Mouse (Mus musculus) forebrain, embryonic 10.5 days (tissue): ENCODE measurements around the gene Setd3. TPM values are rescaled to one million over a fixed set of nuclear protein-coding genes. Genes with fewer than 3 reads are reported as not detected.
"Not testable (repeated sequence)": the region's sequence is repeated elsewhere in the genome, so short reads cannot be mapped to it uniquely, and the experiment has no call there.

Source experiments
- DNase-seq: peaks from one replicate; pipeline ENCODE4 v3.0.0-alpha.2; 2017; ENCODE audit warnings: low spot score; ENCODE audit errors: extremely low spot score
- H3K27ac ChIP-seq: fragments of 300-500 bp; sonication (generic); 2 replicates; pipeline ENCODE4 v1.5.1; 2016; ENCODE audit warnings: mild to moderate bottlenecking
- H3K27me3 ChIP-seq: fragments of 300-500 bp; sonication (generic); 2 replicates; pipeline ENCODE4 v1.6.1; 2016; ENCODE audit warnings: mild to moderate bottlenecking; ENCODE audit not compliant: poor library complexity, severe bottlenecking
- H3K36me3 ChIP-seq: fragments of 300-500 bp; sonication (generic); replicated peaks from 2 replicates; pipeline ENCODE4 v1.6.1; 2016; ENCODE audit warnings: mild to moderate bottlenecking, moderate library complexity
- H3K4me1 ChIP-seq: fragments of 300-500 bp; sonication (generic); 2 replicates; pipeline ENCODE4 v1.6.1; 2016
- H3K4me3 ChIP-seq: fragments of 300-500 bp; sonication (generic); 2 replicates; pipeline ENCODE4 v1.5.1; 2016; ENCODE audit warnings: mild to moderate bottlenecking, moderate library complexity
- H3K9me3 ChIP-seq: fragments of 300-500 bp; sonication (generic); 2 replicates; pipeline ENCODE4 v1.6.1; 2016; ENCODE audit warnings: mild to moderate bottlenecking, moderate library complexity
- WGBS: fragments of 180-500 bp; shearing (Covaris S2); methylation state at CpG from one replicate; pipeline ENCODE4 v1.1.7; 2016; 5-methylcytosine and 5-hydroxymethylcytosine counted together
- polyA plus RNA-seq: library from polyadenylated mRNA; unstranded; fragments of >200 nt; fragmentation: Nextera tagmentation; extraction: Ambion mirVana; gene quantifications from 2 replicates; pipeline ENCODE4 v1.2.1, GENCODE M21; 2016

Setd3 gene
- polyA plus RNA-seq, 1 experiment from 2014 or later: 76.3 TPM

DNA sequence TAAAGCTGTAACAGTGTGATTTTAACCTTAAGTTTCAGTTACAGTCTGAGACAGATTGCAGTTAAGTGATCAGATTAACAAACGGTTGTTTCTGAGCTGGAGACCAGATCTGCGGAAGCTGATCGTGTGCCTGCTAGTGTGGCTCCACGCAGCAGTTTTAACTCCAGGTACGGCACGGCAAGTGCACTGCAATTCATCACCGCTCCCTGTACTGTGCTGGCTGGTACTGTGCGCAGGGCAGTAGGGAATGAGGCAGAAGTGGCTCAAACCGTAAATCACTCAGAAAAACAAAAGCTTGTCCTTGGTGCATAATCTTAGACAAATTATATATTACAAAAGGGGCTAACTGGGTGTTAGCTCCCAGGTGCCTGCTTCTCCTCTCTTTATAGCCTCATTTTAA is 59.2 kb downstream of the Setd3 start:
- no peak for DNase-seq
- Histone ChIP-seq H3K27ac (no peak overlapping the region), H3K9me3 (no peaks in the 10 kb centered on the region), H3K4me3 (no peak overlapping the region), H3K36me3 (peaks cover 29% of the 10 kb centered on the region), H3K4me1 (peaks cover 15% of the 10 kb centered on the region), H3K27me3 (no peaks in the 10 kb centered on the region)
- 93% methylated on average over 9 of the region's 9 CpGs for WGBS

DNA sequence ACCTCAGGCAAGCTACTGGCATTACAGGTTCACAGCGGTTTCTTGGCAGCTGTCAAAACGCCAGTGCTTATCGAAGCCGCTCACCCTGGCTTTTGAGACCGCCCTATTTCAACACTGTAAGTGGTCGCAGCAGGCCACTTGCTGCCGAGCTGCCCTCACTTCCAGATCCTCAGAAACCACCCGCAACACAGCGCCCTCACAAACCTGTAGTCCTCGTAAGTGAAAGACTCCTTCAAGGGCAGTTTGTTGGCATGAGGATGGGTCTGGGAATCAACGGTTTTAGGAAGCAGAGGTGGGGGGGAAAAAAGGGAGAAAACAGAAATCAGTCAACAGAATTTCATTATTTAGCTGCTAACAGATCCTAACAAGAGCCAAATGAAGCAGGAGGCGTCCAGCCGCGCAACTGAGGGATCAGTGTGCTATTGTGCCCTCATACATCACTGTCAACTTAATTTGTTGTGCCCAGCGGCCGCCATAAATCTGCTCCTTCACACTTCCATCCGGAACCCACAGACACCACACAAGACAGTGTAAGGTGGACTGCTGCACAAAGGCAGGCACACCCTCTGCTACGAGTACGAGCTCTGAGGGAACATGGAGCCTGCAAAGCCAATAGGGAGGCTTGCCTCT is 60.1 kb downstream of the Setd3 start:
- H3K4me3 ChIP-seq: no peak overlapping the region
- H3K27ac ChIP-seq: no peak overlapping the region
- WGBS: 73% methylated on average over 19 of the region's 19 CpGs

DNA sequence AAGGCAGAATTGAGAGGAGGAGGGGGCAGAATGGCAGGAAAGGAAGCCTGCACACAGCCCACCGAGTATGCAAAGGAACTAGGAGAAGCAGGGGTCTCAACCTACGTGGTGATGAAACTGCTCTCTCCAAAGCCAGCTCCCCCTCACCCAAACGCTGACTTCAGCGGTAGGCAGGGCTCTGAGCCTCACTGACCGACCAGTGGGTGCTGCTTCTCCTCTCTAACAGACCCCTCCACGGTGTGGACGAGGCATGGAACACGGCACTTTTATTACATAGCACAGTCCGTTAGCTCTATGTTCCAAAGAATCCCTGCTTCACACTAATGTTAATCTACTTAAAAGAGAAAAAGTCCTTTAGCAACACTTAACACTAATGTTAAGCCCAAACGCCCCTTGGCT is 60.6 kb downstream of the Setd3 start:
- H3K27ac ChIP-seq: no peak overlapping the region
- DNase-seq: no peak

More for the DNA sequence above, 60.1 kb downstream of the Setd3 start:
- H3K4me1 ChIP-seq: peaks cover 15% of the 10 kb centered on the region
- DNase-seq: no peak
- H3K36me3 ChIP-seq: peaks cover 34% of the 10 kb centered on the region
- no peaks in the 10 kb centered on the region for H3K9me3 ChIP-seq
- H3K27me3 ChIP-seq: no peaks in the 10 kb centered on the region

DNA sequence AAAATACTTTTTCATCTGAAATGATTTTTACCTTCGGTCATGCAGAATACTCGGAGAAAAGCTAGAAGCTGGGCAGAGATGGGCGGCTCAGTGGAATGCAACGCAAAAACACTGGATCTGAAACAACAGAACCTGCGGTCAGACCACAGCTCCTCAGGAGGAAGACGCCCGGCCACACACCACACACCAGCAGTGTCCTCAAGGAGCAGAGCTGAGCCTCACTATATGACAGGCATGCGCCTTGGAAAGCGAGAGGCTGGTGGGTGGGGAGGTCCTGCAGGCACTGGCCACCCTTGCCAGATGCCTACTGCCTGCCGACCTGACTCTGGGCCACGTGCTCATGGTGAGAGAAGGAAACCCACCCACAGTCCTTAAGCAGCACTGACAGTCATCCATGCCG is 67.9 kb downstream of the Setd3 start:
- WGBS: 92% methylated on average over 12 of the region's 12 CpGs
- H3K4me1 ChIP-seq: peaks cover under 1% of the 10 kb centered on the region; the same call in 1 of the 2 replicates
- H3K36me3 ChIP-seq: peaks cover 67% of the 10 kb centered on the region
- no peak overlapping the region for H3K27ac ChIP-seq
- no peak overlapping the region for H3K4me3 ChIP-seq
- no peaks in the 10 kb centered on the region for H3K9me3 ChIP-seq
- DNase-seq: no peak
- no peaks in the 10 kb centered on the region for H3K27me3 ChIP-seq

More for the DNA sequence above, 60.6 kb downstream of the Setd3 start:
- Histone ChIP-seq H3K4me3 (no peak overlapping the region), H3K36me3 (peaks cover 34% of the 10 kb centered on the region), H3K9me3 (no peaks in the 10 kb centered on the region), H3K27me3 (no peaks in the 10 kb centered on the region), H3K4me1 (peaks cover 15% of the 10 kb centered on the region)
- 81% methylated on average over 10 of the region's 10 CpGs for WGBS

DNA sequence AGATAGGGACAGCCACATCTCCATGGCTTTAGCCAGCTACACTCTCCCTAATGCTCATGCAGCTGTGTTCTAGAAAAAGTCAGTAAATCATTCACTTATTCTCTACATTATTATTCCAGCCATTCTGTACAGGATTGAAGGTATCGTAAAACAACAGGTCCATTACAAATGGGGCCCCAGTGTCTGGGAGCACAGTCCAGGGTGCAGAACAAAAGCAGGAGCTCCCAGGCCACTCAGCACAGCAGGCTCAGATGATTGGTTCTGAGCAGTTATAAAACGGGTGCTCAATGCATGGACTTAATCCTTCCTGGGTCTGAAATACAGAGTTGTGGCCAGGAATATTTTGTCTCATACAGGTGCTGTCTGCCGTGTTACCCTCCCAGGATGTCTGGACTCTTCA is 68.4 kb downstream of the Setd3 start:
- Histone ChIP-seq H3K4me1 (peaks cover 6% of the 10 kb centered on the region; the same call in 1 of the 2 replicates), H3K27me3 (no peaks in the 10 kb centered on the region), H3K27ac (no peak overlapping the region), H3K9me3 (no peaks in the 10 kb centered on the region), H3K4me3 (no peak overlapping the region), H3K36me3 (peaks cover 67% of the 10 kb centered on the region)
- 82% methylated on average over 3 of the region's 3 CpGs for WGBS
- DNase-seq: no peak

DNA sequence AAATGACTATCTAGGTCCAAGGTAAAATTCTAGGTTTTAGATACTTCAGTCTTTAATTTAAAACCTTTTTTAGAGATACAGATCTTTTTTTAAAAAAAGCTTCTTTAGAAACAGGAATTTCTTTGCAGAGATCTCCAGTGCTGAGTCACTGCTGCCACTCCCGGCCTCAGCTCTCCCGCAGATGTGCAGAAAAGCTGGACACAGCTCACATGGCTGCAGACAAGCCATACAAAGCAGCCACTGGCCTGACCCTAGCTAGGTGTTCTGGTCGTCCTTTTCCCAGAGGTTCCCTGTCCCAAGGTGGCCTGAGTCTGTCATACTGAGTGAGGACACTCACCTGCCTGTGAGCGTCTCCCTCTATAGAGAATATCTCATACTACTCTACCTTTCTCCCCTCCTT is 69.4 kb downstream of the Setd3 start:
- H3K4me3 ChIP-seq: no peak overlapping the region
- H3K27me3 ChIP-seq: no peaks in the 10 kb centered on the region
- peaks cover 68% of the 10 kb centered on the region for H3K36me3 ChIP-seq
- 85% methylated on average over 4 of the region's 4 CpGs for WGBS
- H3K27ac ChIP-seq: no peak overlapping the region
- no peak for DNase-seq
- H3K9me3 ChIP-seq: no peaks in the 10 kb centered on the region
- peaks cover 7% of the 10 kb centered on the region; the same call in 1 of the 2 replicates for H3K4me1 ChIP-seq

DNA sequence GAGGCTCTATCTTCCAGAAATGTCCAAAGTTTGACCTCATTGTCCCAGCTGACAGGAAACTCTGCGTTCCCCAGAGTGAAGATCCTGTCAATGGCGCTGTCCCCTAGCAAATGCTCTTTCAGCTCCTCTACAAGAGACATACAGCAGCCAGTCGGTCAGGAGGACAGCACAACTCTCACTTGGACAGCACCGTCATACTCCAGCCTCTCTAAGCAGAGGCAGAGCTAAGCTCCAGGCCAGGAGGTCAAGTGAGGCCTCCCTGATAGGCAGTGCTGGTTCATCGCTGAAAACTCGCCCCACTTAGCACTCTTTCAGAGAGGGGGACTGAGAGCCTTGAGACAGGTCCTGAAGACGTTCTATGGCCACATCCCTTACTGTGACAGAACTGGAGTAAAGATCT is 70.5 kb downstream of the Setd3 start:
- WGBS: 87% methylated on average over 7 of the region's 7 CpGs
- H3K4me1 ChIP-seq, H3K27ac ChIP-seq, DNase-seq, H3K9me3 ChIP-seq, H3K4me3 ChIP-seq, H3K27me3 ChIP-seq: not testable (repeated sequence)
- H3K36me3 ChIP-seq: peaks cover 65% of the 10 kb centered on the region

DNA sequence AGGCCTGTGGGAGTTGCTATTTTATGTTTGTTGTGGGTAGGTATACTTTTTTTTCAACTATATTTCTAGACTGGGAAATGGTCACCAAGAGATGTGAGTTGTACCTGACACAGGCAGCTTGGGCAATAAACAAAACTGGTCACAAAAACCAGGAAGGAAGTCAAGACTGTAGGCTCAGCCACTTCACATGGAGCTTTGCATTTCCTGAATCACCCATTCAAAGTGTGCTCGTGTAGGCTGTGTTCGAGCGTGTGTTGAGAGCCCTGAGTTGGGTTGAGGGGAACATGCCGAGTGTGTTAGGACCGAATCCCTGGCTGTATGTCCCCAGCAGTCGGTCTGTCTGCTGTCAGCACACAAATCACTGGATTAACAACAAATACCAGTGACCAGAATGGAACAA is 75.8 kb downstream of the Setd3 start:
- Histone ChIP-seq H3K36me3 (peaks cover 29% of the 10 kb centered on the region), H3K9me3 (no peaks in the 10 kb centered on the region)
- 86% methylated on average over 6 of the region's 6 CpGs for WGBS

DNA sequence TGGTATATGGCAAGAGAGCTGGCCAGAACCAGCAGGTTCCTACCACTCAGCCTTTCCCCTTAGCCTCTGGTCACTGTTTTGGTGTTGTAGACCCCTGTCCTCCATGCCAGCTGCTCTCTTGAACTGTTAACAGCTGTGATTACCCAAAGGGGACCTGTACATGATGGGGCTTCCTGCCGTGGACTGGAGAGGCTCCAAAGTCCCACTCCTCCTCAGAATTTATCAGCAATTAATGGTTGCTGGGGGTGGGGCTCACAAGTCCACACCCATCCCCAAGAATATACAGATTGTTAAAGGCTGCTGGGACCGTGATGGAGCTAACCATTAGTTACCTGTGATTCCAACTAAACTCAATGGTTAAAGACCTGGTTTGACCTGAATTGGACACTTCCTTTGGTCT is 77.0 kb downstream of the Setd3 start:
- Histone ChIP-seq H3K27me3 (no peaks in the 10 kb centered on the region), H3K4me3 (no peak overlapping the region)

More for the DNA sequence above, 75.8 kb downstream of the Setd3 start:
- DNase-seq: no peak
- Histone ChIP-seq H3K27ac (no peak overlapping the region), H3K4me3 (no peak overlapping the region), H3K4me1 (peaks cover 12% of the 10 kb centered on the region), H3K27me3 (no peaks in the 10 kb centered on the region)

DNA sequence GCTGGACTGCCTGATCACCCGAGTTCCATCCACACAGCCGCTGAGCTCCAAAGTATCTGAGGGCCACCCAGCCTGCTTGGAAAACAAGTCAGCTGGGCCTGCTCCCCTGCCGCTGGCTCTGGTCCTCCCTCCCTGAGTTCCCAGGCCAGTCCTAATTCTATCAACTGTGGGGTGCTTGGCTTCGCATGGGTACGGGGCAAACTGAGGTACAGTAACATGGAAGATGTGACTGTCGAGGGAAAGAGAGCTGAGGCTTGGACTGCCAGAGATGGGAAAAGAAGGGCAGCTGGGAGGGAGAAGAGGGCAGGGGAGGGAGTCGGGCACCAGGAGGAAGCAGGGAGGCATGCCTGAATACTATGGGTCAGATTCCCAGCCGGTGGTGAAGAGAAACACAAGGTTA is 78.9 kb downstream of the Setd3 start:
- Histone ChIP-seq H3K27ac (no peak overlapping the region), H3K4me1 (peaks cover 8% of the 10 kb centered on the region), H3K36me3 (peaks cover 3% of the 10 kb centered on the region), H3K4me3 (no peak overlapping the region), H3K9me3 (no peaks in the 10 kb centered on the region), H3K27me3 (no peaks in the 10 kb centered on the region; the same call in 1 of the 2 replicates)
- 80% methylated on average over 8 of the region's 8 CpGs for WGBS
- no peak for DNase-seq

More for the DNA sequence above, 77.0 kb downstream of the Setd3 start:
- H3K4me1 ChIP-seq: peaks cover 15% of the 10 kb centered on the region
- H3K9me3 ChIP-seq: no peaks in the 10 kb centered on the region
- WGBS: 87% methylated on average over 2 of the region's 2 CpGs
- H3K36me3 ChIP-seq: peaks cover 18% of the 10 kb centered on the region
- H3K27ac ChIP-seq: no peak overlapping the region
- no peak for DNase-seq

DNA sequence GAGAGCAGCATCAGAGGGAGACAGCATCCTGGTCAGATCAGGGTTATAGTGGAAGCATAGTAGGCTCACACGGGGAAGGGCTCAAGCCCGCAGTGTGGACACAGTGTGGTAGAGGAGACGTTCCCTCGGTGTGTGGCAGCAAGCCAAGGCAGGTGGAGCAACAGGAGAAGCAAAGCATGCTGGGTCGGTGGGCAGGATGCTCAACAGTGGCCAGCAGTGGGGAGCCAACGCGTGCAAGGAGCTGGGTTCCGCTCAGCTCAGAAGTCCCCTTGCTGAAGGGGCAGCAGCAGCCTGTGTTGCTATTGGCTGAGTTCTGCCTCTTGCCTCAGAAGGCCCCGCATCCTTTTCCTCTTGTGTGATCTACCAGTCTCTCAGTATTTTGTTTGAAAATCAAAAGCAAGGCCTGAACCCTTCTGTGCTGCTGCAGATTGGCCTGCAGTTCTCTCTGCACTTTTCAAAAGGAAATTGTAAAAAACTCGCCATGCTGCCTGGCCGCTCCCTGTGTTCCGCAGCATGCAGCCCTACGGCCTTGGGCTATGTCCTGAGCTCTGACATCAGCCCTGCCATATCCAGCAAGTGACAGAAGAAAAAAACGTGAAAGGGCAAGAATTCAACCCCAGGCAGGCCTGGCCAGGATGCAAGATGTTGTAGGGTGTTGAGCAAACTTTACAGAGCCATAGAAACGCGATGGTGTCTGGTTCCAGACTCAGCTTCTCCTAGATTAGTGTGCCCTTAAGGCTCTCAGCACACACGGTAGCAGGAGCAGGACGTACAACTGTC is 80.7 kb downstream of the Setd3 start:
- Histone ChIP-seq H3K36me3 (no peaks in the 10 kb centered on the region), H3K4me1 (peaks cover 8% of the 10 kb centered on the region), H3K27ac (peak overlapping the region; percentile 36; the same call in 1 of the 2 replicates), H3K27me3 (no peaks in the 10 kb centered on the region; the same call in 1 of the 2 replicates), H3K4me3 (no peak overlapping the region), H3K9me3 (no peaks in the 10 kb centered on the region)
- WGBS: 70% methylated on average over 18 of the region's 18 CpGs
- DNase-seq: no peak

DNA sequence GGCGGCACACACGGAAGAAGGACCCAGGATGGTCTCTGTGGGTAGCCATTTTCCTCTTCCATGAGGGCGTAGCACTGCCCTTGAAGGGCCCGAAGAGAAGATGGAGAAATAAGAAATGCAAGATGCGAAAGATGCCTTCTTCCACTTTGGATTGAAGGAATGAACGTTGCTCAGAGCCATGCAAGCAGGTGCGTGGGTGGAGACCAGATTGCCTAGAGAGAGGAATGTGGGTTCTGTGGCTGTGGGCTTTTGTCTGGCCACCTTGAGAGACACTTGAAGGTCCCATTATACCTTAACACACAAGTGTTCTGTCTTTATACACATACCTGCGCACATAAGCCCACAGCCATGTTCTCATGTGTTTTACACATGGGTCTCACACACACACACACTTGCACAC is 81.5 kb downstream of the Setd3 start:
- no peaks in the 10 kb centered on the region for H3K36me3 ChIP-seq
- no peaks in the 10 kb centered on the region for H3K9me3 ChIP-seq
- no peak overlapping the region for H3K27ac ChIP-seq
- no peak for DNase-seq
- no peak overlapping the region for H3K4me3 ChIP-seq
- WGBS: 90% methylated on average over 8 of the region's 8 CpGs
- H3K27me3 ChIP-seq: no peaks in the 10 kb centered on the region; the same call in 1 of the 2 replicates
- H3K4me1 ChIP-seq: peaks cover 8% of the 10 kb centered on the region

DNA sequence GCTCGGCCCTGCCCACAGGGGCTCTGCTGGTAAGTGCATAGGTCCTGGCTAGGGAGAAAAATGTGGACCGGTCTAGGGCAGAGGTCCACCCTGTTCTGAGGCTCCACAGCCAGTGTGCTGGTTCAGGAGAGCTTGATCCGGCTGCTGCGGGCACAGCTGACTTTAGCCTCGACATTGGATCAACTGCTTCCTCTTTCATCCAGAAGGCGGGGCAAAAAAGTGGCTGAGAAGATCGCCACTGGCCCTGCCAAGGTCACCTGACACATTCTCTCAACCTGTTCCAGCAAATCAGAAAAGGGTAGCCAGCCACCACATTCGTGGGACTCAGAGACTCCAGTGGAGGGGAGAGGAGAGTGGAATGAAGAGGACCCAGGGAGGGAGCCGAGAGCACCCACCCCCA is 90.9 kb downstream of the Setd3 start:
- Histone ChIP-seq H3K27ac (no peak overlapping the region), H3K4me3 (no peak overlapping the region), H3K27me3 (no peaks in the 10 kb centered on the region), H3K4me1 (no peaks in the 10 kb centered on the region), H3K36me3 (no peaks in the 10 kb centered on the region), H3K9me3 (no peaks in the 10 kb centered on the region)
- 71% methylated on average over 9 of the region's 9 CpGs for WGBS
- no peak for DNase-seq
